Comparison of ENCODE assay signal across 17 mouse cellular contexts in the genomic region with DNA sequence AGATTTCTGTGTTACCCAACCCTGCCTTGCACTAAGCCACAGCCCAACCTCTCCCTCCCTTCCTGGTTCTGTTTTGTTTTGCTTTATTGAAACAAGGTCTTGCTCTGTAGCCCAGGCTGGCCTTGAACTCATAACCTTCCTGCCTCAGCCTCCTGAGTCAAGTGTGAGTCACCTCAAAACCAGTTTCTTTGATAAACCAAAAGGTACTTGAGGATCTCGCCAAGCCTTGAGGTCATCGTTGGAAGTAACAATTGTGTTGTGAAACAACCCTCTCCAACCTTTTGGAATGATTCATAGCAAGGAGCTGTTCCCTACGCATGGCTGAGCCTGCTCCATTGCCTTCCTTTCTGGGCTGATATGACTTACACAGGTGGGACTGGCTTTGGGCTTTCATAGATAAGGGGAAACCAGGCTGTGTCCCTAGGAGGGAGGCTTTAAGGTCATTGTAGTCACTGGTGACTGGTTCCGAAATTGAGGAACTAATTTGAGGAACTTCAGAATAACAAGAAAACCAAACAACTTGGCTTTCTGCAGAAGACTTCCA. TPM values are rescaled to one million over a fixed set of nuclear protein-coding genes. Genes with fewer than 3 reads are reported as not detected.
A peak's percentile ranks its signal among the peaks of the same experiment; 100 is the strongest.
DNase-seq lines count a peak whose midpoint lies in the region; ATAC-seq and TF ChIP-seq lines count a peak whose summit lies in the region.
"Had no signal": no experiment of that assay in that cellular context is flagged by ENCODE, and none has a peak within 500 bp of the region (broad histone marks: within the 10 kb centered on the region; RNA-seq: fewer than 3 reads in every experiment).

No protein-coding gene starts in this region.

- no peak overlapping the region for H3K4me3 ChIP-seq in liver, embryonic 15.5 days (replicated peaks)
- no peak overlapping the region for H3K4me3 ChIP-seq in liver, embryonic 12.5 days
- H3K4me3 ChIP-seq in C2C12 (ENCODE audit: insufficient read depth, poor library complexity, severe bottlenecking) = no peak overlapping the region
- H3K4me3 ChIP-seq in macrophage (ENCODE audit: inconsistent target) = no peak overlapping the region
- H3K4me3 ChIP-seq in neural tube, embryonic 15.5 days (replicated peaks) = no peak overlapping the region
- H3K4me3 ChIP-seq: embryonic facial prominence, embryonic 13.5 days; forebrain, embryonic 13.5 days; stomach, embryonic 15.5 days had no signal

- no peaks in the 10 kb centered on the region for H3K27me3 ChIP-seq in liver, embryonic 15.5 days
- H3K27me3 ChIP-seq in liver, embryonic 12.5 days (replicated peaks) = 0 out of 2 replicates have a peak, but pooled peaks cover 5% of the 10 kb centered on the region
- no peaks in the 10 kb centered on the region for H3K27me3 ChIP-seq in C2C12 (ENCODE audit: control insufficient read depth, insufficient read depth, insufficient read length)
- no peaks in the 10 kb centered on the region for H3K27me3 ChIP-seq in neural tube, embryonic 15.5 days (replicated peaks)
- H3K27me3 ChIP-seq: embryonic facial prominence, embryonic 13.5 days; forebrain, embryonic 13.5 days; stomach, embryonic 15.5 days had no signal

- H3K36me3 ChIP-seq in liver, embryonic 15.5 days (replicated peaks) = no peaks in the 10 kb centered on the region
- H3K36me3 ChIP-seq in liver, embryonic 12.5 days = no peaks in the 10 kb centered on the region
- H3K36me3 ChIP-seq in C2C12 (ENCODE audit: control insufficient read depth, insufficient read depth) = peaks cover 23% of the 10 kb centered on the region
- H3K36me3 ChIP-seq in macrophage (ENCODE audit: inconsistent target) = no peaks in the 10 kb centered on the region
- H3K36me3 ChIP-seq in neural tube, embryonic 15.5 days = no peaks in the 10 kb centered on the region
- H3K36me3 ChIP-seq: embryonic facial prominence, embryonic 13.5 days; stomach, embryonic 15.5 days had no signal

- H3K79me3 ChIP-seq in C2C12 (ENCODE audit: low read depth) = peaks cover 78% of the 10 kb centered on the region

- peak; percentile 26 for DNase-seq in adrenal gland, postnatal 25 days
- no peak for DNase-seq in thymus, postnatal 36 days
- DNase-seq in urinary bladder, postnatal 25 days (ENCODE audit: low spot score) = no peak
- DNase-seq: cerebellum, postnatal 10 days; gastrocnemius, postnatal 14 days; layer of hippocampus, adult 9-11 months had no signal

- no peak overlapping the region for H3K9ac ChIP-seq in liver, embryonic 15.5 days
- no peak overlapping the region for H3K9ac ChIP-seq in liver, embryonic 12.5 days
- H3K9ac ChIP-seq in neural tube, embryonic 15.5 days (replicated peaks) = no peak overlapping the region
- H3K9ac ChIP-seq: embryonic facial prominence, embryonic 13.5 days; forebrain, embryonic 13.5 days; stomach, embryonic 15.5 days had no signal

- no peak overlapping the region for H3K27ac ChIP-seq in liver, embryonic 15.5 days (replicated peaks)
- no peak overlapping the region for H3K27ac ChIP-seq in liver, embryonic 12.5 days
- peak overlapping the region; percentile 70 for H3K27ac ChIP-seq in macrophage
- H3K27ac ChIP-seq in neural tube, embryonic 15.5 days (replicated peaks) = no peak overlapping the region
- H3K27ac ChIP-seq: embryonic facial prominence, embryonic 13.5 days; forebrain, embryonic 13.5 days; kidney, postnatal 0 days; stomach, embryonic 15.5 days had no signal

- no peak overlapping the region for H3ac ChIP-seq in C2C12 (ENCODE audit: control insufficient read depth, insufficient read length, low read depth)

- TF ChIP-seq CTCF in C2C12 (IDR thresholded peaks at IDR 0.05; ENCODE audit: control insufficient read depth, insufficient read depth, insufficient read length) = no peak

- ATAC-seq in liver, embryonic 15.5 days (ENCODE audit: insufficient read depth) = no peak; the same call in 1 of the 2 replicates
- no peak for ATAC-seq in liver, embryonic 12.5 days
- no peak for ATAC-seq in neural tube, embryonic 15.5 days (ENCODE audit: low FRiP score)
- ATAC-seq: forebrain, embryonic 13.5 days had no signal

- no peaks in the 10 kb centered on the region for H3K9me3 ChIP-seq in liver, embryonic 15.5 days (replicated peaks)
- H3K9me3 ChIP-seq in liver, embryonic 12.5 days (replicated peaks) = no peaks in the 10 kb centered on the region
- H3K9me3 ChIP-seq in neural tube, embryonic 15.5 days (replicated peaks) = no peaks in the 10 kb centered on the region
- H3K9me3 ChIP-seq: embryonic facial prominence, embryonic 13.5 days; forebrain, embryonic 13.5 days; stomach, embryonic 15.5 days had no signal

- 0 out of 2 replicates have a peak overlapping the region, but pooled peaks have one; percentile 2 for H3K4me2 ChIP-seq in liver, embryonic 15.5 days
- H3K4me2 ChIP-seq in liver, embryonic 12.5 days = no peak overlapping the region
- no peak overlapping the region for H3K4me2 ChIP-seq in neural tube, embryonic 15.5 days
- H3K4me2 ChIP-seq: embryonic facial prominence, embryonic 13.5 days; forebrain, embryonic 13.5 days; stomach, embryonic 15.5 days had no signal

- H3K4me1 ChIP-seq in liver, embryonic 15.5 days (replicated peaks) = peaks cover 11% of the 10 kb centered on the region
- H3K4me1 ChIP-seq in liver, embryonic 12.5 days = peaks cover 18% of the 10 kb centered on the region; the same call in 1 of the 2 replicates
- H3K4me1 ChIP-seq in neural tube, embryonic 15.5 days = peaks cover 17% of the 10 kb centered on the region

- WGBS in liver, embryonic 15.5 days (ENCODE audit: insufficient replicate concordance) = 29% methylated on average over 4 of the region's 4 CpGs
- 35% methylated on average over 4 of the region's 4 CpGs for WGBS in liver, embryonic 12.5 days (ENCODE audit: insufficient replicate concordance)
- 13% methylated on average over 3 of the region's 4 CpGs for WGBS in macrophage (ENCODE audit: missing documents)
- WGBS in neural tube, embryonic 15.5 days = 91% methylated on average over 4 of the region's 4 CpGs

- peaks cover 100% of the 10 kb centered on the region for H3K79me2 ChIP-seq in C2C12 (ENCODE audit: control insufficient read depth, insufficient read depth)
- H3K79me2 ChIP-seq in macrophage (ENCODE audit: inconsistent target) = peaks cover 97% of the 10 kb centered on the region

TF ChIP-seq in C2C12, 6 proteins besides CTCF, POLR2A, EP300 and RAD21:
- TF ChIP-seq USF1 (IDR thresholded peaks at IDR 0.05; ENCODE audit: low read depth) = no peak
- TF ChIP-seq FOSL1 (IDR thresholded peaks at IDR 0.05; ENCODE audit: insufficient read depth, low read length, poor library complexity, severe bottlenecking) = peak; percentile 7
- no peak for TF ChIP-seq MAX (IDR thresholded peaks at IDR 0.05)
- TF ChIP-seq MYOG (IDR thresholded peaks at IDR 0.05; ENCODE audit: control insufficient read depth, extremely low read depth, insufficient read length) = no peak
- TF ChIP-seq MYOD1 (IDR thresholded peaks at IDR 0.05; ENCODE audit: control insufficient read depth, insufficient read length, low read depth) = no peak
- peak; percentile 81 for TF ChIP-seq CEBPB (IDR thresholded peaks at IDR 0.05; ENCODE audit: low read depth)

RNA-seq across cellular contexts. Expression of gene Map3k14, which starts 9.3 kb away (rescaled TPM):
- polyA plus RNA-seq in liver, embryonic 15.5 days (2015; fragmentation: Nextera tagmentation; extraction: Ambion mirVana) = 0.47 and 0.77 TPM in 2 replicates
- 0.84 and 0.93 TPM in 2 replicates for polyA plus RNA-seq in liver, embryonic 12.5 days (2016; fragmentation: Nextera tagmentation; extraction: Ambion mirVana)
- polyA plus RNA-seq in C2C12 (2012; fragmentation: generic; extraction: Trizol) = 9.7 TPM
- 7.0 TPM in 2 replicates for total RNA-seq in adrenal gland, postnatal 25 days (2021)
- total RNA-seq in macrophage (2018; cell fraction: chromatin; rRNA removed) = 100 to 1,000 TPM in 5 of 26 experiments, 10 to 100 TPM in 21; 16.7 to 137 (median 78.1) TPM
- 10 to 100 TPM in 23 of 26 experiments, 1 to 10 TPM in 3; 7.8 to 23.6 (median 14.8) TPM for total RNA-seq in macrophage (2018; cell fraction: cytosol; rRNA removed)
- total RNA-seq in macrophage (2018; cell fraction: nucleus; rRNA removed) = 10 to 100 TPM in 25 of 26 experiments, 1 to 10 TPM in 1; 9.3 to 75.6 (median 42.6) TPM
- 9.0 to 14.1 TPM (median 9.9 TPM) in 3 replicates for polyA plus RNA-seq in macrophage (2018)
- 3.8 and 5.7 TPM in 2 replicates for polyA plus RNA-seq in neural tube, embryonic 15.5 days (2015; fragmentation: Nextera tagmentation; extraction: Ambion mirVana)

RNA-seq across cellular contexts. Expression of gene Spata32, which starts 39.8 kb away (rescaled TPM):
- not detected in 2 replicates for polyA plus RNA-seq in liver, embryonic 15.5 days (2015; fragmentation: Nextera tagmentation; extraction: Ambion mirVana)
- not detected in 2 replicates for polyA plus RNA-seq in liver, embryonic 12.5 days (2016; fragmentation: Nextera tagmentation; extraction: Ambion mirVana)
- not detected for polyA plus RNA-seq in C2C12 (2012; fragmentation: generic; extraction: Trizol)
- total RNA-seq in adrenal gland, postnatal 25 days (2021) = not detected in 2 replicates
- total RNA-seq in macrophage (2018; cell fraction: chromatin; rRNA removed) = not detected
- not detected for total RNA-seq in macrophage (2018; cell fraction: cytosol; rRNA removed)
- not detected for total RNA-seq in macrophage (2018; cell fraction: nucleus; rRNA removed)
- not detected in 3 replicates for polyA plus RNA-seq in macrophage (2018)
- polyA plus RNA-seq in neural tube, embryonic 15.5 days (2015; fragmentation: Nextera tagmentation; extraction: Ambion mirVana) = 1.00 and 1.3 TPM in 2 replicates
- total RNA-seq: gastrocnemius, postnatal 14 days had no signal
- polyA plus RNA-seq: embryonic facial prominence, embryonic 13.5 days; forebrain, embryonic 13.5 days; heart, embryonic 16.5 days; kidney, postnatal 0 days; limb, embryonic 14.5 days; stomach, embryonic 15.5 days had no signal

RNA-seq across cellular contexts. Expression of gene 1700023F06Rik, which starts 49.7 kb away (rescaled TPM):
- polyA plus RNA-seq in liver, embryonic 15.5 days (2015; fragmentation: Nextera tagmentation; extraction: Ambion mirVana) = 0.08 TPM in 1 of 2 replicates, not detected in the other
- 0.11 TPM in 1 of 2 replicates, not detected in the other for polyA plus RNA-seq in liver, embryonic 12.5 days (2016; fragmentation: Nextera tagmentation; extraction: Ambion mirVana)
- polyA plus RNA-seq in C2C12 (2012; fragmentation: generic; extraction: Trizol) (0.02 TPM), macrophage (2018) (not detected in 3 replicates)
- not detected in 2 replicates for total RNA-seq in adrenal gland, postnatal 25 days (2021)
- not detected for total RNA-seq in macrophage (2018; cell fraction: chromatin; rRNA removed)
- total RNA-seq in macrophage (2018; cell fraction: cytosol; rRNA removed) = not detected
- total RNA-seq in macrophage (2018; cell fraction: nucleus; rRNA removed) = not detected
- 2.1 and 2.3 TPM in 2 replicates for polyA plus RNA-seq in neural tube, embryonic 15.5 days (2015; fragmentation: Nextera tagmentation; extraction: Ambion mirVana)
- total RNA-seq: gastrocnemius, postnatal 14 days had no signal
